Mouse (Mus musculus) liver, embryonic 15.5 days (tissue): ENCODE measurements around the gene Olfr406. TPM values are rescaled to one million over a fixed set of nuclear protein-coding genes. Genes with fewer than 3 reads are reported as not detected.

ENCODE experiments used
- ATAC-seq: fragments of 200-750 bp; cut with Nextera tagmentation; 2 replicates; pipeline ENCODE4 v1.8.0; 2017; ENCODE audit warnings: moderate number of reproducible peaks, mild to moderate bottlenecking, moderate library complexity; ENCODE audit not compliant: insufficient read depth
- H3K27ac ChIP-seq: fragments of 300-500 bp; sonication (generic); replicated peaks from 2 replicates; pipeline ENCODE4 v1.5.1; 2015; ENCODE audit warnings: mild to moderate bottlenecking, inconsistent platforms
- H3K27me3 ChIP-seq: fragments of 300-500 bp; sonication (generic); 2 replicates; pipeline ENCODE4 v1.6.1; 2015; ENCODE audit warnings: mild to moderate bottlenecking, inconsistent platforms
- H3K36me3 ChIP-seq: fragments of 300-500 bp; sonication (generic); replicated peaks from 2 replicates; pipeline ENCODE4 v1.6.1; 2015; ENCODE audit warnings: moderate library complexity, mild to moderate bottlenecking, inconsistent platforms
- H3K4me1 ChIP-seq: fragments of 300-500 bp; sonication (generic); replicated peaks from 2 replicates; pipeline ENCODE4 v1.6.1; 2015; ENCODE audit warnings: inconsistent platforms
- H3K4me2 ChIP-seq: fragments of 300-500 bp; sonication (generic); 2 replicates; pipeline ENCODE4 v1.6.1; 2015; ENCODE audit warnings: moderate library complexity, mild to moderate bottlenecking, inconsistent platforms
- H3K4me3 ChIP-seq: fragments of 300-500 bp; sonication (generic); replicated peaks from 2 replicates; pipeline ENCODE4 v1.5.1; 2015; ENCODE audit warnings: mild to moderate bottlenecking, inconsistent platforms
- H3K9ac ChIP-seq: fragments of 300-500 bp; sonication (generic); 2 replicates; pipeline ENCODE4 v1.6.1; 2015; ENCODE audit warnings: moderate library complexity, mild to moderate bottlenecking, inconsistent platforms
- H3K9me3 ChIP-seq: fragments of 300-500 bp; sonication (generic); replicated peaks from 2 replicates; pipeline ENCODE4 v1.6.1; 2016; ENCODE audit warnings: inconsistent platforms
- WGBS: fragments of 180-500 bp; shearing (Covaris S2); methylation state at CpG from one replicate; pipeline ENCODE4 v1.1.7; 2015; ENCODE audit warnings: mixed read lengths; ENCODE audit not compliant: insufficient replicate concordance; 5-methylcytosine and 5-hydroxymethylcytosine counted together
- polyA plus RNA-seq: library from polyadenylated mRNA; unstranded; fragments of >200 nt; fragmentation: Nextera tagmentation; extraction: Ambion mirVana; gene quantifications from 2 replicates; pipeline ENCODE4 v1.2.1, GENCODE M21; 2015

Olfr406 gene
- polyA plus RNA-seq = not detected in 2 replicates

- Histone ChIP-seq H3K27ac (no peak within 1 kb of the TSS), H3K9me3 (no peaks in the 10 kb centered on the region), H3K9ac (no peak within 1 kb of the TSS), H3K27me3 (no peaks in the 10 kb centered on the region), H3K4me2 (no peak within 1 kb of the TSS), H3K4me3 (no peak within 1 kb of the TSS), H3K4me1 (no peaks in the 10 kb centered on the region), H3K36me3 (no peaks in the 10 kb centered on the region)
- ATAC-seq = no peak
- 24% methylated on average over 2 of the region's 2 CpGs for WGBS
Observed at GRCm38 (mm10) chr11:74259508-74259907, at the start of gene Olfr406. Olfr406 (plus strand) TSS chr11:74259808.

- no peaks in the 10 kb centered on the region for H3K36me3 ChIP-seq
- H3K27me3 ChIP-seq = no peaks in the 10 kb centered on the region
- no peaks in the 10 kb centered on the region for H3K4me1 ChIP-seq
- no peak within 1 kb of the TSS for H3K4me2 ChIP-seq
- H3K9ac ChIP-seq = no peak within 1 kb of the TSS
- WGBS = 31% methylated on average over 1 of the region's 1 CpGs
- no peak within 1 kb of the TSS for H3K27ac ChIP-seq
- no peak within 1 kb of the TSS for H3K4me3 ChIP-seq
- no peak for ATAC-seq
- no peaks in the 10 kb centered on the region for H3K9me3 ChIP-seq
Observed at GRCm38 (mm10) chr11:74211279-74211678, 48.3 kb upstream of the Olfr406 start, which contains the start of gene Olfr43. Olfr43 (minus strand) TSS chr11:74211379.

GRCm38 (mm10) chr11:74241201-74241600 is 18.4 kb upstream of the Olfr406 start:
- H3K9me3 ChIP-seq = no peaks in the 10 kb centered on the region
- no peaks in the 10 kb centered on the region for H3K27me3 ChIP-seq
- WGBS = 65% methylated on average over 3 of the region's 3 CpGs
- H3K27ac ChIP-seq = no peak overlapping the region
- H3K4me2 ChIP-seq = no peak overlapping the region
- no peak overlapping the region for H3K4me3 ChIP-seq
- H3K9ac ChIP-seq = no peak overlapping the region
- no peak for ATAC-seq
- H3K36me3 ChIP-seq = no peaks in the 10 kb centered on the region
- H3K4me1 ChIP-seq = no peaks in the 10 kb centered on the region

- no peak for ATAC-seq
- H3K27me3 ChIP-seq = no peaks in the 10 kb centered on the region
- H3K9me3 ChIP-seq = no peaks in the 10 kb centered on the region
- no peaks in the 10 kb centered on the region for H3K4me1 ChIP-seq
- H3K27ac ChIP-seq = no peak within 1 kb of the TSS
- no peak within 1 kb of the TSS for H3K4me3 ChIP-seq
- 30% methylated on average over 2 of the region's 2 CpGs for WGBS
- no peaks in the 10 kb centered on the region for H3K36me3 ChIP-seq
- no peak within 1 kb of the TSS for H3K9ac ChIP-seq
- no peak within 1 kb of the TSS for H3K4me2 ChIP-seq
Observed at GRCm38 (mm10) chr11:74283436-74283835, 23.8 kb downstream of the Olfr406 start, which contains the start of gene Olfr59. Olfr59 (plus strand) TSS chr11:74283736.

GRCm38 (mm10) chr11:74287256-74287655 is 27.6 kb downstream of the Olfr406 start:
- no peak for ATAC-seq

More at GRCm38 (mm10) chr11:74287256-74287655, 27.6 kb downstream of the Olfr406 start:
- H3K27me3 ChIP-seq = no peaks in the 10 kb centered on the region
- 42% methylated on average over 2 of the region's 2 CpGs for WGBS
- H3K9me3 ChIP-seq = no peaks in the 10 kb centered on the region
- H3K4me3 ChIP-seq = no peak overlapping the region
- H3K9ac ChIP-seq = no peak overlapping the region
- H3K4me1 ChIP-seq = no peaks in the 10 kb centered on the region
- H3K4me2 ChIP-seq = no peak overlapping the region
- H3K36me3 ChIP-seq = no peaks in the 10 kb centered on the region
- no peak overlapping the region for H3K27ac ChIP-seq

Other genes with a start within 250 kb of the Olfr406 start
- gene Olfr139, start 203.3 kb upstream of the Olfr406 start, polyA plus RNA-seq = not detected in 2 replicates
- gene Olfr399, start 203.2 kb upstream of the Olfr406 start, polyA plus RNA-seq = not detected in 2 replicates
- not detected in 2 replicates for gene Zfp616, start 189.9 kb upstream of the Olfr406 start, polyA plus RNA-seq
- gene Olfr401, start 146.1 kb upstream of the Olfr406 start, polyA plus RNA-seq = not detected in 2 replicates
- not detected in 2 replicates for gene Olfr402, start 106.3 kb upstream of the Olfr406 start, polyA plus RNA-seq
- not detected in 2 replicates for gene Olfr403, start 73.6 kb upstream of the Olfr406 start, polyA plus RNA-seq
- gene Olfr43, start 48.4 kb upstream of the Olfr406 start, polyA plus RNA-seq = not detected in 2 replicates
- not detected in 2 replicates for gene Olfr59, start 23.9 kb downstream of the Olfr406 start, polyA plus RNA-seq
- gene Olfr410, start 78.2 kb downstream of the Olfr406 start, polyA plus RNA-seq = not detected in 2 replicates
- gene Olfr411, start 92.8 kb downstream of the Olfr406 start, polyA plus RNA-seq = not detected in 2 replicates
- not detected in 2 replicates for gene Olfr412, start 102.3 kb downstream of the Olfr406 start, polyA plus RNA-seq